Mouse (Mus musculus) E14TG2a.4 (cell line): ENCODE data around the gene Ptcd3.

Source experiments
- H3K27me3 ChIP-seq: 2 replicates; pipeline ENCODE4 v1.6.1; 2014; ENCODE audit warnings: low read length, control low read depth; ENCODE audit not compliant: insufficient read depth
- H3K36me3 ChIP-seq: 2 replicates; pipeline ENCODE4 v1.6.1; 2014; ENCODE audit warnings: low read length, control low read depth; ENCODE audit not compliant: insufficient read depth
- H3K4me1 ChIP-seq: replicated peaks from 2 replicates; pipeline ENCODE4 v1.6.1; 2014; ENCODE audit warnings: low read depth, low read length, control low read depth
- H3K4me3 ChIP-seq: replicated peaks from 2 replicates; pipeline ENCODE4 v1.5.1; 2014; ENCODE audit warnings: mild to moderate bottlenecking, low read length
- H3K9me3 ChIP-seq: 2 replicates; pipeline ENCODE4 v1.6.1; 2014; ENCODE audit warnings: low read length, control low read depth
- CTCF ChIP-seq: conservative IDR thresholded peaks from 2 replicates; pipeline ENCODE4 v1.5.1; 2014; ENCODE audit warnings: low read length
- NANOG ChIP-seq: IDR thresholded peaks from 2 replicates; pipeline ENCODE4 v1.6.1; 2014; ENCODE audit warnings: borderline replicate concordance, low read length, mixed read lengths
- POU5F1 ChIP-seq: IDR thresholded peaks from 2 replicates; pipeline ENCODE4 v1.6.1; 2014; ENCODE audit warnings: low read length, borderline replicate concordance

Gene Ptcd3

DNA sequence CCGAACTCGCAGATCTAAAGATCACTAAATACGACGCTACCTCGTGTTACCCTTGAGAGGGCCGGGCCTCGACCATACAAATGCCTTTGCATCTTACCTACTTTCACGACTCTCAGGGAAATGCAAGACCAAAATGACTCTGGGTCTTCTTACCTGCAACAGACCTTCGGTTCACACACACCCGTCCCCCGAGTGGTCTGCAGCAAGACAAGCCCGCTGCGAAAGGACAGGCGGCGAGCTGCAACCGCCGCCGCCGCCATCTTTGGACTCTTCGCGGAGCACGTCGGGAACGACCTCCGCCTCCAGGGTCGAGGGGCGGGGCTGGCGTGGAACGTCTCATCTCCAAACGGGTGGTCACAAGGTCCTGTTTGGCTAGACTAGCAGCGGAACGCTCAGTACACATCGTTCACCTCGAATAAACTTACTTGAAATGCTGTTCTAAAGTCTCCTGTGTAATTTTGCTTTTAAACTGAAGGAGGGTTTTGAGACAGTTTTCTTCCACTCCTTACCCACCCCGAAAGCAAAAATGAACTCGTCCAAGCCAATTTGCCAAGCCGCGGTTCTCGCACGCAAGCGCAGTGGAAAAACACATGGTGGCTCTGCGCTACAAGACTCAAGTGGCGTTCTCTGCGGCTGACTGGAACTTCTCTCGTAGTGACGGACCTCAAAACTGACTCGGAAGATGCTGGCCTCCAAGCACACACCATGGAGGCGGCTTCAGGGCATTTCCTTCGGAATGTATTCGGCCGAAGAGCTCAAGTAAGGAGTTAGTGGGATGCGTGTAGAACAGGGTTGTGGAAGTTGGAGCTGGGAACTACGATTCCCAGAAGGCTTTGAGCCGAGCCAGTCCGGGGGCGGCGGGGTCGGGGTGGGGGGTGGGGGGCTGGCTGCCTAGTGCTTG lies at the start of gene Ptcd3, which contains the start of gene Polr1a:
Gene Ptcd3 (minus strand): TSS at position 270 of the 901 bp plus-strand sequence.
Gene Polr1a (plus strand): TSS at position 573 of the 901 bp plus-strand sequence.
- TF ChIP-seq POU5F1 (no peak), CTCF (no peak), NANOG (no peak)
- Histone ChIP-seq H3K9me3 (no peaks in the 10 kb centered on the region), H3K4me1 (peaks cover 60% of the 10 kb centered on the region), H3K27me3 (no peaks in the 10 kb centered on the region), H3K36me3 (peaks cover 68% of the 10 kb centered on the region), H3K4me3 (peak within 1 kb of the TSS; percentile 93)

DNA sequence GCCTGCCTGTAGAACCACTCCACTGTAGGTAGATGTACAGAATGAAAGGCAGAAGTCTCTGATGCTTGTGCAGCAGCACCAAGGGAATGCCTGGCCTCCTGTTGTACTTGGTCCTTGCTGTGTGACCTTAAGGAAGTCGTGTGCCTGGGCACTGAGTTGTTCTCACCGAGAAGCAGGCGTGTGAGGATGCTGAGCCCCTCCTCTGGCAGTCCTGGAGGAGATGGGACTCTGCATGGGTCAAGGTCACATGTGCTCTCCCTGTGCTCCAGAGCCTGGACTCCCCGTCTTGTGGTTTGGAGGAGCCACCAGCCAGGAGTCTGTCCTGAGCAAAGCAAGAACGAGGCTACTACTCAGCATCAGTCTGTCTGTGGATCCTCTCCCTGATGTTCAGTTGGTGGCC lies 42.6 kb upstream of the Ptcd3 start:
- no peaks in the 10 kb centered on the region for H3K27me3 ChIP-seq
- no peak for TF ChIP-seq CTCF
- TF ChIP-seq POU5F1, result no peak
- no peak for TF ChIP-seq NANOG
- peaks cover 61% of the 10 kb centered on the region for H3K9me3 ChIP-seq
- H3K4me3 ChIP-seq, result no peak overlapping the region
- H3K36me3 ChIP-seq, result peaks cover 90% of the 10 kb centered on the region
- H3K4me1 ChIP-seq, result no peaks in the 10 kb centered on the region

DNA sequence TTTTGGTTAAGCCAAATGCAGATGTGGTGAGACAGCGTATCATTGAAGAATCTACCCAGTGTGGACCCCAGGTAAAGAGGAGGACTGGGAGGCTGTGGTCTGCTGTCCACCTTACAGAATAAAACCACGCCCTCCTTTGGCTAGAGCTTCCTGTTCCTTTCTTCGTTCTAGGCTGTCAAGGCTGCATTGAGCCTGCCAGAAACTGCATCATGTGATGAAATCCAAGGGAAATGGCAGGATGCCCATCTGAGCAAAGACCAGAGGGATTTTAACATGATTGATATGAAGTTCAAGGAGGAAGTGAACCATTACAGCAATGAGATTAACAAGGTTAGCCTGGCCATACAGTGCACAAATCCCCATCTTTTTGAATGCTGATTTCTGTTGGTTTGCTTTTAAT lies 42.0 kb upstream of the Ptcd3 start:
- peaks cover 94% of the 10 kb centered on the region for H3K36me3 ChIP-seq
- H3K4me3 ChIP-seq, result no peak overlapping the region
- peaks cover 61% of the 10 kb centered on the region for H3K9me3 ChIP-seq
- no peaks in the 10 kb centered on the region for H3K27me3 ChIP-seq
- no peaks in the 10 kb centered on the region for H3K4me1 ChIP-seq
- TF ChIP-seq NANOG (no peak), CTCF (no peak), POU5F1 (no peak)

DNA sequence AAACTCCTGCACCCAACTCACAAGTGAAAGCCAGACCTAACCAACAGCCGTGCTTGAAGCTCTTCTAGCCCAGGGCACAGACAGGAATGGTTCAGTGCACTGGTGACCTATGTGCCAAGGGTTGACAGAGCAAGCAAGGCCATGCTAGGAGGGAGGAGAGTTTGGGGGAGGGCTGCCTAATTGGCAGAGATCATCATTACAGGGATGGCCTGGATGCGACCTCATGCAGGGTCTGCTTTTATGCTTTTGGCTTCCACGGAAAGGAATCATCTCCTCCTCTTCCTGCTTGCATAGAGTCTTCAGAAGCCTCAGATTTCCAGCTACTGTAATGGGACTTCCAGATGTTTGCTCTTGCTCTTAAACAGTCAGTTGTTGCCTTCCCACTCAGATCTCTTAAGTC lies 41.2 kb upstream of the Ptcd3 start:
- TF ChIP-seq CTCF (no peak), NANOG (no peak)
- no peaks in the 10 kb centered on the region for H3K27me3 ChIP-seq
- peaks cover 55% of the 10 kb centered on the region for H3K9me3 ChIP-seq
- H3K36me3 ChIP-seq, result peaks cover 96% of the 10 kb centered on the region
- H3K4me1 ChIP-seq, result no peaks in the 10 kb centered on the region
- H3K4me3 ChIP-seq, result no peak overlapping the region

DNA sequence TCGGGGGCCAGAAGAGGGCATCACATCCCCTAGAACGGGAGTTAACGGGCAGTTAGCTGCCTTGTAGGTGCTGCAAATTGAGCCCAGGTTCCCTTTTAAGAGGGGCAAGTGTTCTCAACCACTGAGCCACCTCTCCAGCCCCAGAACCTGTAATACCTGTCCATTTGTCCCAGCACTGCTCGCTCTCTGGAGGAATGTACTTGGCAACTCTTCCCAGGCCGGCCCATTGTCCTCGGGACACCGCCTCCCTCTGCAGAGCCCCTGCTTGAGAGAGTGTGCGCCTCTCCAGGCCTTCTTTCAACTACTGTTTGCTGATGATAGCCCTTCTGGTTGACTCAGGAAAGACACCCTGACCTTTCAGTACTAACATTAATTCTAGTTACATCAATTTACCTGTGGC lies 37.6 kb upstream of the Ptcd3 start:
- Histone ChIP-seq H3K4me1 (peaks cover 2% of the 10 kb centered on the region; the same call in 1 of the 2 replicates), H3K4me3 (no peak overlapping the region), H3K27me3 (no peaks in the 10 kb centered on the region), H3K36me3 (peaks cover 91% of the 10 kb centered on the region), H3K9me3 (peaks cover 19% of the 10 kb centered on the region)
- TF ChIP-seq POU5F1 (no peak), CTCF (no peak), NANOG (no peak)

DNA sequence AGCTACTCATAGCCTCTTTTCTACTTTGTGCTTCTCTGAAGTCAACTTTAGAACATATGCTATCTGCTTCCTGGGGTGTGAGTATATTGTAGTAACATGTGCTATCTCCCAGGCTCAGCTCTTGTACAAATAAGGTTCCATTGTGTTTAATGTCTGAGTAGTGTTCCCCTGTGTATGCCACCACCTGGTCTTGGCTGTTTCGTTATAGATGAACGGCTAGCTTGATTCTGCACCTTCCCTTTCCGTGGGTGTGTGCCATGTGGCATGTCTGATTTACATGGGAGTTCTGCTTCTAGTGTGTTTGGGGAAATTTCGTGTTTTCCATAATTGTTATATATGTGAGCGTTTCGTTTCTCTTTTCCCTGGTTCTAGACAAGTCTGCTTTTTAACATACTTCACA lies 36.6 kb upstream of the Ptcd3 start:
- TF ChIP-seq CTCF (no peak), POU5F1 (no peak), NANOG (no peak)
- Histone ChIP-seq H3K27me3 (no peaks in the 10 kb centered on the region), H3K4me1 (peaks cover 2% of the 10 kb centered on the region; the same call in 1 of the 2 replicates), H3K4me3 (no peak overlapping the region), H3K36me3 (peaks cover 91% of the 10 kb centered on the region), H3K9me3 (peaks cover 9% of the 10 kb centered on the region)

DNA sequence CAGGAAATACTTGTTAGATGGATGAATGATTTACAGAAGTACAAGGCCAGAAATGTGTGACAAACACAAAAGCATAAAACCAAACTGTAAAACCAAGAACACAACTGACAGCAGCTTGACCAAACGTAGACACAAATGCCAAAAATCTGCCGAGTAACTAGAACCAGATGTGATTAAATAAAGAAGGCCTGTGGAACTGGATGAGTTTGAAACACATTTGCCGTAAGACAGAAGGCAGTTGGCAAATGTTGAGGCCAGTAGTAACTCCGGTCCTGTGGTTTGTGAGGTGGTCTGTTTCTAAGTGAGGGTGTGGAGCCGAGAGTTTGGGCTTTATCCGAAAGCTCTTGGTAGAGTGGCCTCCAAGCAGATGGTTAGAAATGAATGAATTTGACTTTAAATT lies 32.4 kb upstream of the Ptcd3 start:
- no peaks in the 10 kb centered on the region for H3K27me3 ChIP-seq
- H3K4me1 ChIP-seq, result peaks cover 2% of the 10 kb centered on the region; the same call in 1 of the 2 replicates
- no peaks in the 10 kb centered on the region for H3K9me3 ChIP-seq
- peaks cover 89% of the 10 kb centered on the region for H3K36me3 ChIP-seq
- TF ChIP-seq POU5F1 (no peak), CTCF (no peak), NANOG (no peak)
- H3K4me3 ChIP-seq, result no peak overlapping the region

DNA sequence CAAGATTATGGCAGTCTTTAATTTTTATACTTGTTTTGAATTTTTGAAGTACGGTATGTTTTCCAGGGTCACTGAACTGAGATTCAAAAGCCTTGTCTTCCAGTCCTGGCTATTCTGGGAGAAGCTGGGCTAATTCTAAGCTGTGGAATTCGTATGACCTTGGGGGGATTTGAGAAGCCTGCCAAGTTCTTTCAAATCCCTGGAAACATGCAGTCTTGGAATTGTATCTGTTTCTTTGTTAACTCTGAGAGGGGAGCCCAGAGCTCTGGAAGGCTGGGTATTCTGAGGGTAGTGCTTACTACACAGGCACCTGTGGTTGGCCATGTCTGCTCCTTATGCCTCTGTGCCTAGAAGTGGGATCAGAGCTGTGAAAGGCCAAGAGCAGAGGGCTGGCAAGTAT lies 27.2 kb upstream of the Ptcd3 start:
- H3K4me1 ChIP-seq, result peaks cover 13% of the 10 kb centered on the region
- H3K4me3 ChIP-seq, result no peak overlapping the region
- no peaks in the 10 kb centered on the region for H3K9me3 ChIP-seq
- H3K36me3 ChIP-seq, result peaks cover 97% of the 10 kb centered on the region
- TF ChIP-seq NANOG (no peak), CTCF (no peak), POU5F1 (no peak)
- no peaks in the 10 kb centered on the region for H3K27me3 ChIP-seq
